Mouse (Mus musculus): ENCODE data around the gene Olfr314.

- TF ChIP-seq CTCF (IDR thresholded peaks at IDR 0.05; ENCODE audit: low read depth) (no peak), EP300 (optimal IDR thresholded peaks at IDR 0.05) (no peak)
These were observed 5.6 kb downstream of the Olfr314 start for GRCm38 (mm10) chr11:58788346-58788745.
